Mouse (Mus musculus): Measurements from ENCODE around the gene Gtf3c2. TPM values are rescaled to one million over a fixed set of nuclear protein-coding genes. Genes with fewer than 3 reads are reported as not detected.

Gene Gtf3c2
- polyA plus RNA-seq, 1 experiment, result 113 TPM

DNA sequence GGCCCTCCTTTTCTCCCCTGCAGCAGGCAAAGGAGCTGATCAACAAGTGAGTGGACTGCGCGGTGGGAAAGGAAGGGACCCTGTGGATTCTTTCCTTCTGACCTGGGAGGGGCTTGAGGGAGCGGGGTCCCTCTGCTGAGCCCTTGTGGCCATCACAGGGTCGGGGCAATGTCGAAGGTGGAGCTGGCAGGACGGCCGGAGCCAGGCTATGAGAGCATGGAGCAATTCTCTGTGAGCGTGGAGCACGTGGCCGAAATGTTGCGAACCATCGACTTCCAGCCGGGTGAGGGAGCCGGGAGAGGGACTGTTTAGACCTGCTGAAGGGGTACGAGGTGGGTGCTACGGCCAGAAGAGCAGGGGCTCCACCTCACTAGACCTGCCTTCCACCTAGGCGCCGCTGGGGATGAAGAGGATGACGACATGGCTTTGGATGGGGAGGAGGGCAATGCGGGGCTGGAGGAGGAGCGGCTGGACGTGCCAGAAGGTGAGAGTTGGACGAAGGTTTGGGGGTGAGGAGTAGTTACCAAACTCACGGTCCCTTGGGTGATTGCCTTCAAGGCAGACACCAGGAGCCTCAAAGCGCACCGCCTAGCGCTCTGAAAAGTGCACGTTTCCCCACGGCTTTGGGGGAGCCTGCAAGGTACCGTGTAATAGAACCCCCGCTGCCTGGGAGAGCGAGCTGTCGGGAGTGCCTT lies 43.1 kb downstream of the Gtf3c2 start:
- DNase-seq, result no peak
- 9% methylated on average over 33 of the region's 33 CpGs for WGBS
- peaks cover 27% of the 10 kb centered on the region for H3K27me3 ChIP-seq (ENCODE audit: control insufficient read depth, insufficient read depth, low read length)
- H3K4me1 ChIP-seq (replicated peaks; ENCODE audit: control insufficient read depth, insufficient read depth, low read length), result no peaks in the 10 kb centered on the region
- no peak overlapping the region for H3K27ac ChIP-seq (ENCODE audit: control insufficient read depth, insufficient read depth, low read length)
- H3K36me3 ChIP-seq (ENCODE audit: control insufficient read depth, insufficient read depth, low read length), result no peaks in the 10 kb centered on the region
- no peak overlapping the region for H3K4me3 ChIP-seq (ENCODE audit: control insufficient read depth, insufficient read depth, low read length)
- no peak for TF ChIP-seq CTCF (IDR thresholded peaks at IDR 0.05; ENCODE audit: borderline replicate concordance, control insufficient read depth, extremely low read depth, insufficient read depth, low read length, poor library complexity)
- no peak for TF ChIP-seq POLR2A (IDR thresholded peaks at IDR 0.05; ENCODE audit: control insufficient read depth, extremely low read depth, insufficient read depth, low read length, poor library complexity)

- DNase-seq, result no peak
- 46% methylated on average over 5 of the region's 5 CpGs for WGBS
- H3K4me3 ChIP-seq (ENCODE audit: control insufficient read depth, insufficient read depth, low read length), result no peak overlapping the region
- H3K27me3 ChIP-seq (ENCODE audit: control insufficient read depth, insufficient read depth, low read length), result no peaks in the 10 kb centered on the region
- H3K36me3 ChIP-seq (ENCODE audit: control insufficient read depth, insufficient read depth, low read length), result no peaks in the 10 kb centered on the region
- no peaks in the 10 kb centered on the region for H3K4me1 ChIP-seq (replicated peaks; ENCODE audit: control insufficient read depth, insufficient read depth, low read length)
- H3K27ac ChIP-seq (ENCODE audit: control insufficient read depth, insufficient read depth, low read length), result no peak overlapping the region
- no peak for TF ChIP-seq POLR2A (IDR thresholded peaks at IDR 0.05; ENCODE audit: control insufficient read depth, extremely low read depth, insufficient read depth, low read length, poor library complexity)
- no peak for TF ChIP-seq CTCF (IDR thresholded peaks at IDR 0.05; ENCODE audit: borderline replicate concordance, control insufficient read depth, extremely low read depth, insufficient read depth, low read length, poor library complexity)
These were observed 53.9 kb downstream of the Gtf3c2 start for GRCm38 (mm10) chr5:31126050-31126449.

DNA sequence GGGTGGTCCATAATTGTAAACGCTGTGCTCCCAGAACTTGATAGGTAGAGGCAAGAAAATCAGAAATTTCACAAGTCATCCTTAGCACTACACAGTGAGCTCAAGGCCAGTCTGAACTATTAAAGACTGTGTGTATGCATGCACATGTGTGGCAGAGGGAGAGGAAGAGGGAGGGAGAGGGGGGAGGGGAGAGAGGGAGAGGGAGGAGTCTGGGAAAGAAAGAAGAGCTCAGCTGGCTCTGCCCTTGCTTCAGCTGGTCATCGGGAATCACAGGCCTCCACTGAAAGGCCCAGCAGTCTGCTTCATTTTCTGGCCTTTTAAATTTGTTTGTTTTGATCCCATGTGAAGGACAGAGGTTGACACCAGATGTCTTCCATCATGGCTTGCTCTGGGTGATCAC lies 56.5 kb downstream of the Gtf3c2 start:
- no peak for DNase-seq
- no peaks in the 10 kb centered on the region for H3K4me1 ChIP-seq (replicated peaks; ENCODE audit: control insufficient read depth, insufficient read depth, low read length)
- no peak overlapping the region for H3K4me3 ChIP-seq (ENCODE audit: control insufficient read depth, insufficient read depth, low read length)
- no peaks in the 10 kb centered on the region for H3K27me3 ChIP-seq (ENCODE audit: control insufficient read depth, insufficient read depth, low read length)
- no peaks in the 10 kb centered on the region for H3K36me3 ChIP-seq (ENCODE audit: control insufficient read depth, insufficient read depth, low read length)
- H3K27ac ChIP-seq (ENCODE audit: control insufficient read depth, insufficient read depth, low read length), result no peak overlapping the region
- no peak for TF ChIP-seq CTCF (IDR thresholded peaks at IDR 0.05; ENCODE audit: borderline replicate concordance, control insufficient read depth, extremely low read depth, insufficient read depth, low read length, poor library complexity)
- no peak for TF ChIP-seq POLR2A (IDR thresholded peaks at IDR 0.05; ENCODE audit: control insufficient read depth, extremely low read depth, insufficient read depth, low read length, poor library complexity)
- 75% methylated on average over 2 of the region's 2 CpGs for WGBS

DNA sequence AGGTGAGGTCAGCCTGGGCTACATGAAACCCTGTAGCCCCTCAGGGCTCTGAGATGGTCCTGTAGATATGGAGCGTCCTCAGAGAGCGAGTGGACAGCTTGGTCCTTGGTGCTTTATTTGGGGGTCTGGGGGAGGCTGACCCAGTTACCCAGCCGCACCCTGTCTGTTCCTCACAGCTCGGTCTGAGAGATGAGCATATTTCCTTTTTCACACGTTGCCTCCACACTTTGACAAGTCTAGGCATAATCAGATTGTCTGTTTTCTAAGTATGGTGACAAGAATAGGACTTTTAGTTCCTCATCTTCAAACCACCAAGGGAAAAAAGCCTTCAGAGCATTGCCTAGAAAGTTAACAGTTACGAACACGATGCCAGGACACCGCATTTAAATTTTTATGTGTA lies 58.8 kb downstream of the Gtf3c2 start:
- no peaks in the 10 kb centered on the region; the same call in 1 of the 2 replicates for H3K27me3 ChIP-seq (ENCODE audit: control insufficient read depth, insufficient read depth, low read length)
- DNase-seq, result no peak
- no peaks in the 10 kb centered on the region for H3K36me3 ChIP-seq (ENCODE audit: control insufficient read depth, insufficient read depth, low read length)
- no peak for TF ChIP-seq CTCF (IDR thresholded peaks at IDR 0.05; ENCODE audit: borderline replicate concordance, control insufficient read depth, extremely low read depth, insufficient read depth, low read length, poor library complexity)
- TF ChIP-seq POLR2A (IDR thresholded peaks at IDR 0.05; ENCODE audit: control insufficient read depth, extremely low read depth, insufficient read depth, low read length, poor library complexity), result no peak
- no peak overlapping the region for H3K27ac ChIP-seq (ENCODE audit: control insufficient read depth, insufficient read depth, low read length)
- H3K4me1 ChIP-seq (replicated peaks; ENCODE audit: control insufficient read depth, insufficient read depth, low read length), result no peaks in the 10 kb centered on the region
- no peak overlapping the region for H3K4me3 ChIP-seq (ENCODE audit: control insufficient read depth, insufficient read depth, low read length)
- 26% methylated on average over 8 of the region's 8 CpGs for WGBS

DNA sequence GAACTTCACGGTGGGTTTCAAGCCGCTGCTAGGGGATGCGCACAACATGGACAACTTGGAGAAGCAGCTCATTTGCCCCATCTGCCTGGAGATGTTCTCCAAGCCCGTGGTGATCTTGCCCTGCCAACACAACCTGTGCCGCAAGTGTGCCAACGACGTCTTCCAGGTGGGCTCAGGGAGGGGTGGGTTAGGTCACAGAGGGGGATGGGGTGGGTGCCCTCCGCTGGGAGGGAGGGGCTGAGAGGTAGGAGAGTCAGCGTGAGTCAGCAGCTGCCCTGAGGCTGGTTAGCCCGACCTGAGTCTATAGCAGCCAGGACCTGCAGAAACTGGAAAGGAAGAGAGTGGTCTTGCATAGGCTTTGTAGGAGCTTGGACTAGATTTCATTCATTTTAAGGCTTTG lies 63.0 kb downstream of the Gtf3c2 start:
- H3K27me3 ChIP-seq (ENCODE audit: control insufficient read depth, insufficient read depth, low read length), result no peaks in the 10 kb centered on the region; the same call in 1 of the 2 replicates
- no peak for TF ChIP-seq POLR2A (IDR thresholded peaks at IDR 0.05; ENCODE audit: control insufficient read depth, extremely low read depth, insufficient read depth, low read length, poor library complexity)
- no peak for TF ChIP-seq CTCF (IDR thresholded peaks at IDR 0.05; ENCODE audit: borderline replicate concordance, control insufficient read depth, extremely low read depth, insufficient read depth, low read length, poor library complexity)
- no peaks in the 10 kb centered on the region for H3K36me3 ChIP-seq (ENCODE audit: control insufficient read depth, insufficient read depth, low read length)
- no peak overlapping the region for H3K4me3 ChIP-seq (ENCODE audit: control insufficient read depth, insufficient read depth, low read length)
- 43% methylated on average over 10 of the region's 10 CpGs for WGBS
- DNase-seq, result no peak
- H3K4me1 ChIP-seq (replicated peaks; ENCODE audit: control insufficient read depth, insufficient read depth, low read length), result no peaks in the 10 kb centered on the region
- H3K27ac ChIP-seq (ENCODE audit: control insufficient read depth, insufficient read depth, low read length), result no peak overlapping the region

DNA sequence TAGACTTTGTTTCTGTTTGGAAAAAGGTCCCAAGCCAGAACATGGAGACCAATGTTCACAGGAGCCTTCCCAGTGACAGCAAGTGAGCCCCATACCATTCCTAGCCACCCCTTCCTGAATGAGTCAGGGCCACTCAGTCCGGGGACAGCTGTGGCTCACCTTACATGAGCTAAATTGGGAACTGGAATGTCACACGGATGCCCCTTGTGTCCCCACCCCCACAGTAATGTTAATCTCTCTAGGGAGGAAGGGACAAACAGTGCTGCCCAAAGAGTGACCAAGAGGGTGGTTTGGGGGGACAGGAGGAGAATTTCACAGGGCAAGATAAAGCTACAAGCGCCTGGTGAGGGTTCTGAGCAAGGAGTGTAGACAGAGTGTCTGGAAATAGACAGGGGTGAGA lies 63.6 kb downstream of the Gtf3c2 start, which contains the start of gene Trim54:
Trim54 (plus strand) TSS at position 359 of the 400 bp plus-strand sequence.
- no peak within 1 kb of the TSS for H3K27ac ChIP-seq (ENCODE audit: control insufficient read depth, insufficient read depth, low read length)
- no peak within 1 kb of the TSS for H3K4me3 ChIP-seq (ENCODE audit: control insufficient read depth, insufficient read depth, low read length)
- no peaks in the 10 kb centered on the region for H3K4me1 ChIP-seq (replicated peaks; ENCODE audit: control insufficient read depth, insufficient read depth, low read length)
- no peak for TF ChIP-seq CTCF (IDR thresholded peaks at IDR 0.05; ENCODE audit: borderline replicate concordance, control insufficient read depth, extremely low read depth, insufficient read depth, low read length, poor library complexity)
- no peak for TF ChIP-seq POLR2A (IDR thresholded peaks at IDR 0.05; ENCODE audit: control insufficient read depth, extremely low read depth, insufficient read depth, low read length, poor library complexity)
- no peaks in the 10 kb centered on the region; the same call in 1 of the 2 replicates for H3K27me3 ChIP-seq (ENCODE audit: control insufficient read depth, insufficient read depth, low read length)
- WGBS, result 43% methylated on average over 3 of the region's 3 CpGs
- H3K36me3 ChIP-seq (ENCODE audit: control insufficient read depth, insufficient read depth, low read length), result no peaks in the 10 kb centered on the region
- DNase-seq, result no peak

Measured in thymus, adult 2 months (tissue).